Mouse (Mus musculus) ovary, postnatal 10 days (tissue): ENCODE results near the gene Rpl32.

Experiments
- DNase-seq: peaks from one replicate; pipeline ENCODE4 v3.0.0; 2022; ENCODE audit warnings: low spot score

Rpl32 gene

GRCm38 (mm10) chr6:115815041-115815440 is 6.5 kb upstream of the Rpl32 start:
- no peak for DNase-seq

DNA sequence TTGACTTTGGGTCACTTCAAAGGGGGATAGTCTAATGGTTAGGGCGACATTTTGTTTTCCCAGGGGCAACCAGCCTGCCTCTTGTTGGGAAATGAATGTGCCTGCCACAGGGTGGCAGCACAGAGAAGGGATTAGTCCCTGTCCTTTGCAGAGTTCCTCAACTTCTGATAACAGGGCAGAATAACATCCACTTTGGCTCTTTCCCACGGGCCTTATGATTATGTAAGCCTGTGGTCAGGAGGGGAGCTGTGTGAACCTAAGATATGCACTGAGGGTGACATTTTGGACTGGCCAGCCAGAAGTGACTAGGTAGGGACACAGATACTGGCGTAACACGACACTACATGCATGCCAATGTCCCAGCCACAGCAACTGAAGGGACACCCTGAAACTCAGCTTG is 5.6 kb upstream of the Rpl32 start:
- no peak for DNase-seq

DNA sequence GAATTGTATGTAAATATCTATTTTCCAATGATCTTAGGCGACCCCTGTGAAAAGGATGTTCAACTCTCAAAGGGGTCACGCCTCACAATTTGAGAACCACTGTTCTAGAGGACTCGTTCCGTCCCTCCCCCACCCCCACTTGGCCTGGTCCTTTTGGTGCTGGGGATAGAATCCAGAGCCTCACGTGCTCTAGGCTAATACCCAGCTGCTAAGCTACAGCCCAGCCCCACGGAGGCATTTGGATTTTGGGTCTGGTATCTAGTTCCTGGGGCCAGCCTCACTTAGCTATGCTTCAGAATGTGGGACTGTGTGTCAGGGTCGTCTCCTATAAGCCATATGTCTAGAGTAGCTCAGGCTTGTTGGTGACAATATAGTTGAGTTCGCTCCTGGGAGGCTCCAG is 3.1 kb upstream of the Rpl32 start:
- DNase-seq, result no peak

DNA sequence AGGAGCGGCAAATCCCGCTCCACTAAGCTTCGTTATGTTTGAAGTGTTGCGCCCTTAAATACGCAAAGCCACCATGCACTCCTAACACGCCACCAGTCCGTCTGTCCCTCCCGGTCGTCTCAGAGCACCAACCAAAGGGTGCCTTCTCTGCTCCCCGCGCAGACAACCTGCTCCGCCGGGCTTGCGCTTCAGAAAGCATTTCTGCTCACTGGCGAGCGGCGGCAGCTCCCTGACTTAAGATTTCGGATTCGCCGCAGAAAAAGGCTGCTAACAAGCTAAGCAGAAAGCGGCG is 405 bp downstream of the Rpl32 start:
- DNase-seq, result no peak

DNA sequence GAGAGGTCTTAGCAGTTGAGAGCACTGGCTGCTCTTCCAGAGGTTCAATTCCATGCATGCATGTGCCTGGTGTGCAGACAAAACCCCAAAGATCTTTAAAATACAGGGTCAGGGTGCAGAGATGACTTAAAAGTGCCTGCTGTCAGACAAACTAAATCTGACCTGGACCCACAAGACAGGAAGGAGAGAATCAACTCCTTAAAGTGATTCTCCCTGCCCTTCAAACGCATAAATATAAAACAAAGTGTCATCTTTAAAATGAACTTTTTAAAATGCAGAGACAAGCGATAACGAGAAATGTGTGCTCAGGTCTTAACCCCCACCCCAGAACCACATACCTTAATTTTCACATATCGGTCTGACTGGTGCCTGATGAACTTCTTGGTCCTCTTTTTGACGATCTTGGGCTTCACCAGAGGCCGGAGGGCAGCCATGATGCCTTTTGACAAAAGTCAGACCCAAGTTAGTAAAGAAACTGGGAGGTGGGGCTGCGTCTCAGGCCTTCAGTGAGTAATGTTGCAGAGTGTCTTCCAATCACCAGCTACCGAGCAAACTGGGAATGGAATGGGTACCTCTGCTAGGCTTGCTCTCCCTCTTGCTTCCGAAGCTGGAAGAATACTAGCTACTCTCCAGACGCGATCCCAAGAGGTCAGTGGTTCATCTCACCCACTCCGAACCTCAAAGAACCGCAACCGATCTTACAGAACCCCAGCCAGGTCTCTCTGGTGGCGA is 917 bp downstream of the Rpl32 start:
- no peak for DNase-seq

DNA sequence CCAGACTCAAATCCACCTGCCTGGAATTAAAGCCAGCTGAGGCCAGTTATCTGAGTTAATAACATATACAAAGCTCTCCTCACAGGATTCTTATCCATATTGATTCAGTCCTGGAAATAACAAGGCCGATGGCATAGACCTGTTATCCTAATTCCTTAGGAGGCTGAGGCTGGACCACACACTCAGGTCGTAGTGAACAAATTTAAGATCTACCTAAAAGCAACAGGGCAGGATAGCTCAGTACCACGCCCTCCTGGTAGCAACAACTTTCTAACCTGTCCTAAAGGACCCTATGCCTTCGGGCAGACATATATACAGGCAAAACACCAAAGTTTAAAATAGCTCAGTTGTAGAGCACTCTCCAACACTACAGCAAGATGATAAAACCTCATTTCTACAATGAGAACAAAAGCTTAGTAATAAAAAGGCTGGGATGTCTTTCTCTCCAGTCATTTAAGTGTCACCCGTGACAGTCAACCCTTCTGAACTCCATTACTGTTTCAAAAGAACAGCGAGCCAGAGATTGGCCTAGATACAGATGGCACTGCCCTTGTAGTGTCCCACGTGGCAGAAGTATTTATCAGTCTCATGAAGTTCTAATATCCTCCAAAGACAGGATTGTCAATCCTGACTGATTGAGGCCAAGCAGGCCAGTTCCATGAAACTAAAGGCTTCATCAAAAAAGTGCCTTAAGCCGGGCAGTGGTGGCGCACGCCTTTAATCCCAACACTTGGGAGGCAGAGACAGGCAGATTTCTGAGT is 3.9 kb downstream of the Rpl32 start:
- DNase-seq, result no peak

GRCm38 (mm10) chr6:115803541-115804382 is 4.8 kb downstream of the Rpl32 start:
- no peak for DNase-seq

- no peak for DNase-seq
Measured at GRCm38 (mm10) chr6:115801811-115802210, 6.7 kb downstream of the Rpl32 start.

- no peak for DNase-seq
Measured at GRCm38 (mm10) chr6:115792691-115793215, 15.8 kb downstream of the Rpl32 start.

DNA sequence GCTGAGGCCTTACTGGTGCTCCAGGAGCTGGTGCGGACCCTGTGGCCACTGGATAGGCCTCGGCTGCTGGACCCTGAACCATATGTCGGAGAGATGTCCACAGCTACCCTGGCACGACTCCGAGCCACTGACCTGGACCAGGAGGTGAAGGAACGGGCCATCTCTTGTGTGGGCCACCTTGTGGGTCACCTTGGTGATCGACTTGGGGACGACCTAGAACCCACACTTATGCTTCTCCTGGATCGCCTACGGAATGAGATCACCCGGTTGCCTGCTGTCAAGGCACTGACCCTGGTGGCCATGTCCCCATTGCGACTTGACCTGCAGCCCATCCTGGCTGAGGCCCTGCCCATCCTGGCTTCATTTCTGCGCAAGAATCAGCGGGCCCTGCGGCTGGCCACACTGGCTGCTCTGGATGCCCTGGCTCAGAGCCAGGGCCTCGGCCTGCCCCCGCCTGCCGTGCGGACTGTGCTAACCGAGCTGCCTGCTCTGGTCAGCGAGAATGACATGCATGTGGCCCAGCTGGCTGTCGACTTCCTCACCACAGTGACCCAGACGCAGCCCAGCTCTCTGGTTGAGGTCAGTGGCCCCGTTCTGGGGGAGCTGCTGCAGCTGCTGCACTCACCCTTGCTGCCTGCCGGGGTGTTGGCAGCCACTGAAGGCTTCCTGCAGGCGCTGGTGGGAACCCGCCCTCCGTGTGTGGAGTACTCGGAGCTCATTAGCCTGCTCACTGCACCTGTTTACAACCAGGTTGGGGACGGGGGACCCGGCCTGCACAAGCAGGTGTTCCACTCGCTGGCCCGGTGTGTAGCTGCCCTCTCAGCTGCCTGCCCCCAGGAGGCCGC is 16.5 kb downstream of the Rpl32 start:
- DNase-seq, result no peak

GRCm38 (mm10) chr6:115791016-115791415 is 17.5 kb downstream of the Rpl32 start:
- DNase-seq, result no peak

DNA sequence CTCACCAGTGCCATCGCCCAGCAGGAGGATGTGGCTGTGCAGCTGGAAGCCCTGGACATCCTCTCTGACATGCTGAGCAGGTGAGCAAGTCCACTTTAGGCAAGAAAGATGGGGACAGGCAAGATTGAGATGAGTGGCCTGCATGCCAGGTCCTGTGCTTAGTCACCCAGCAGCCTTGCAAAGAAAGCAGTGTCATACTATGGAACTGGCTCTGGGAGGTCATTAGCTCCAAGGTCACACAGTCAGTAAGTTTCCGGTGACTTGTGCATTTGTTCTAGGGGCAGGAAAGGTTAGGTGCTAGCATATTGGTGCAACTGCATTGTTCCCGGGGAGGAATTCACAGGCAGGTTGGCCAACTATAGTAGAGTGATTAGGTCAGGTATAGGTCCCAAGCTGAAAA is 25.8 kb downstream of the Rpl32 start:
- DNase-seq, result no peak

DNA sequence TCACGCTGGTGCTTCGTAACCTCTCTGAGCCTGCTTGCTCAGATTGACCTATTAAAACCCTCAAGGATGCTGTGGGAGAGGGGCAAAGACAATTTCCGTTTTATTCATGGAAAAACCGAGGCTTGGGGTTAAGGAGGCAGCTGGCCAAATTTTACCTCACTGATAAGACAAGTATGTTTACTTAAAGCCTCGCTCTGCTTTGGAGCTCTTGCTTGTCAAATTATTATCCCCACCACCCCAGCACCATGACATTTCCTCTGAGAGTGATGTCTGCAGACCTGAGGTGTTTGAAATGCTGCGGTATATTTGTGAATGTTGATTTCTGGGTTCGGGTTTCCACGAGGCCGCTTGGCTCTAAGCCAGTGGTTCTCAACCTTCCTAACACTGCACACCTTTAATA is 32.2 kb downstream of the Rpl32 start:
- DNase-seq, result no peak

GRCm38 (mm10) chr6:115775838-115776237 is 32.7 kb downstream of the Rpl32 start:
- DNase-seq, result no peak

GRCm38 (mm10) chr6:115774501-115774921 is 34.0 kb downstream of the Rpl32 start, which contains the start of gene Cand2:
TSS of gene Cand2 (plus strand) at chr6:115774538.
- peak; percentile 33 for DNase-seq

GRCm38 (mm10) chr6:115773966-115774413 is 34.6 kb downstream of the Rpl32 start:
- peak; percentile 21 for DNase-seq

- DNase-seq, result no peak
Measured at GRCm38 (mm10) chr6:115772604-115773003, 35.9 kb downstream of the Rpl32 start.

GRCm38 (mm10) chr6:115772201-115772600 is 36.3 kb downstream of the Rpl32 start:
- no peak for DNase-seq

DNA sequence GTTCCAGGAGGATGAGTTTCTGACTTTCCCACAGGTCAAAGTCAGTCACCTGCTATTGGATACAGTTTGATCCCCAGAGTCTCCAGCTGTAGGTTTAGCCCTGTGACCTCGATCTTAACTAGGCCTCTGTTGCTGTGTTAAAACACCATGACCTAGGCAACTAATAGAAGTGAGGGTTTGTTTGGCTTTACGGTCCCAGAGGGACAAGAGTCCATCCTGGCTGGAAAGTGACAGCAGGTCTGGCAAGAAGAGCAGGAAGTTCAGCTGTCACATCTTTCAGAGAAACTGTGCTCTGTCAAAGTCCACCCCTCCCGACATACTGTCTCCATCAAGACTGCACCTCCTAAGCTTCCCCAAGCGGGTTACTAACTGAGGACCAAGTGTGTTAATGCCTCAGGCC is 37.7 kb downstream of the Rpl32 start:
- no peak for DNase-seq

- DNase-seq, result no peak
Measured at GRCm38 (mm10) chr6:115770059-115770670, 38.4 kb downstream of the Rpl32 start.

DNA sequence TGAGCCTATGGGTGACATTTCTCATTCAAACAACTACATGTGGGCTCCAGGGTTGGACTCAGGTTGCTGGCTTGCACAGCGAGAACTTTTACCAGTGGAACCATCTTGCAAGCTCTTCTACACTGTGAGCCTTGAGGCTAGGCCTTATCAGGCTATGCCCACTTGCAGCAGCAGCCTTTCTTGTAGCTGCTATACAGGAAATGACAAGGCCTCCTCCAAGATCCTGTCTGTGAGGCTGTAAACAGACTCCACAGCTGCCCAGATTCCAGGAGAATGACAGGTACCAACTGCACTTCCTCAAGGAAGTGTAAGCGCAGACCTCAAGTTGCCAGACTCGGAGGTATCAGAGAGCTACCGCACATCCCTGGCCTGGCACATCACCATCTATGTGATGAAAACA is 40.3 kb downstream of the Rpl32 start:
- DNase-seq, result no peak
